Mouse (Mus musculus) CD4-positive, CD25-positive, alpha-beta regulatory T cell, adult 2 months (primary cell): ENCODE measurements around the gene Nck2.

Experiments used
- DNase-seq: peaks from one replicate; pipeline ENCODE4 v3.0.0-alpha.2; 2012; ENCODE audit warnings: low read depth, low spot score

Gene Nck2

DNA sequence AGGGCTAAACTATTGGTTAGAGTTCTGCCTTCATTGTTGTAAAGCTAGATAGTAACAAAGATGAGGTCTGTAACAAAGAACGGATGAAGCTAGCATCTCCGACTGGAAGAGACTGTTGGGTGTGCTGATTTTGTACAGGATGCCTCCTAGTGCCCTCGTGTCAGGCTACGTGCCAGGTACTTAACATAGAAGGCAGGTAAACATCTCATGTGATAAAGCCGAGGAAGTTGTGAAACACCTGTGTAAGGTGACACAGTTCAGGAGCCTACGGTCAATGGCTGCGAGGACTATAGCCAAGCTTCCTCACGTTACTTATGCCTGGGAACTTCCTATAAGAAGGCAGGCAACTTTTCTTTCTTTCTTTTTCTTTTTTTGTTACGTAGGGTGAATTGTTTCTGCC is at the start of gene Nck2:
TSS of gene Nck2 (plus strand) at position 49 of the 400 bp plus-strand sequence.
- DNase-seq: no peak

DNA sequence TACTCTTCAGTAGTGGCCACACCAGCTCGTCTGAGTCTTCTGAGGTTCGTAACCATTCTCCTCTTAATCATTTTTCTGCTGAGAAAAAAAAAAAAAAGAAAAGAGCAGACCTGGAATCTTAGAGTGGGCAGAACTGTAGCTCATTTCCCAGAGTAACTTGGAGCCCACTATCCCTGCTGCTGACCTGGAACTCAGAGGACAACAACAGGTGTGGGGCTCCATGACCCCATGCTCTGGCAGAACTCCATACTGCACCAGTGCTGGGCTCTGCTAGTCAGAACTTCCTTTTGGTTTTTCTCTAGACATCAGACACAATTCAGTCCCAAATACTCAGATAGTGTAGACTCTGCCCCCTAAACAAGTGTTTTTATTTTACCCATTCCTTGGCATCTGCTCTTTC is 49.3 kb upstream of the Nck2 start:
- DNase-seq: no peak

DNA sequence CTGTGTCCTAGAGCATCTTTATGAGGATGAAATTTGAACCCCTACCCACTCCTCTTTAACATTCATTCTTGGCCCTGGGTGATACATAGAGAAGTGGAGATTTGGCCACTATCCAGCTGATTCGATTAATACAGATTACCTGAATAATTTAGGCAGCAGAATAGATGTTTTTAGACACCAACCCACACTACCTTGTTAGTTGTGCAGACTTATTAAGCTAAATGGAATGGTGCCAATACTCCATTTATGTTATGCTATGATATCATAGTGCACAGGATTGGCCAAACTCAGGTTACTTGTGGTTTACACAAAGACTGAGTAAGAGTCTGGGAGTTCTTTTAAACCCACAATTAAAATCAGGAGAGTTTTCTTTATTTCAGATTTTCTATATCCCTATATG is 48.6 kb upstream of the Nck2 start:
- no peak for DNase-seq

DNA sequence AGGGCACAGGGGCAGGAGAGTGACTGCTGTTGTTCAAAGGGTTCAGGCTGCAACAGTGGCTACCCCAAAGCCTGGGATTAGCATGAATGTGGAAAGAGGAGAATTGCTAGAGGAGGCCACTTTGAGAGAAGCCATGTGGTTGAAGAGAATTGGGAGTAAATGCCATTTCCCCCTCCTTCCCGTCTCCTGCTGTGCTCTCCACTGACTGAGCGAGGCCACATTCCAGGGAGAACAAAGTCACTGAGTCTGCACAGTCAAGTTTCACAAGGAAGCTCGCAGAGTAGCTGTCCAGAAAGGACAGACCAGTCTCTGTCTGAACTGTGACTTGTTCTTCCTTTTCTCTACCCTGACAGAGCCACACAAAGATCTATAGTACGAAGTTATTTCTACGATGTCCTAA is 47.9 kb upstream of the Nck2 start:
- DNase-seq: no peak

DNA sequence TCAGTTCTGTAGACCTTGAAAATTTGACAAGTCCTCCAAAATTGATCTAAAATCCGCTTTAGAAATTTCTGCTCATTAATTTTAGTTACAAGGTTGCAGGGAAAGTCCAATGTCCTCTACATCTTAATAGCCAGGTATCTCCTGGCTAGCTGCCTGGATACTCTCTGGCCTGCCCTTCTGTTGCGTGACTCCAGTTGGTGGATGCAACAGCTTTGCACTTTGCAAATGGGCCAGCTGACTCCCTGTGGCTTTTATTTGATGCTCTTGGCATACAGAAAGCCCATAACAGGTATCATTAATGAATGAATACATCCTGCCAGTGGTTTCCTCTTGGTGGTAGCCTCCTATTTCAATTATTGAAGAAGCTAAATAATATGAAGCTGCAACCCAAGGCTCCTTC is 47.3 kb upstream of the Nck2 start:
- DNase-seq: no peak

DNA sequence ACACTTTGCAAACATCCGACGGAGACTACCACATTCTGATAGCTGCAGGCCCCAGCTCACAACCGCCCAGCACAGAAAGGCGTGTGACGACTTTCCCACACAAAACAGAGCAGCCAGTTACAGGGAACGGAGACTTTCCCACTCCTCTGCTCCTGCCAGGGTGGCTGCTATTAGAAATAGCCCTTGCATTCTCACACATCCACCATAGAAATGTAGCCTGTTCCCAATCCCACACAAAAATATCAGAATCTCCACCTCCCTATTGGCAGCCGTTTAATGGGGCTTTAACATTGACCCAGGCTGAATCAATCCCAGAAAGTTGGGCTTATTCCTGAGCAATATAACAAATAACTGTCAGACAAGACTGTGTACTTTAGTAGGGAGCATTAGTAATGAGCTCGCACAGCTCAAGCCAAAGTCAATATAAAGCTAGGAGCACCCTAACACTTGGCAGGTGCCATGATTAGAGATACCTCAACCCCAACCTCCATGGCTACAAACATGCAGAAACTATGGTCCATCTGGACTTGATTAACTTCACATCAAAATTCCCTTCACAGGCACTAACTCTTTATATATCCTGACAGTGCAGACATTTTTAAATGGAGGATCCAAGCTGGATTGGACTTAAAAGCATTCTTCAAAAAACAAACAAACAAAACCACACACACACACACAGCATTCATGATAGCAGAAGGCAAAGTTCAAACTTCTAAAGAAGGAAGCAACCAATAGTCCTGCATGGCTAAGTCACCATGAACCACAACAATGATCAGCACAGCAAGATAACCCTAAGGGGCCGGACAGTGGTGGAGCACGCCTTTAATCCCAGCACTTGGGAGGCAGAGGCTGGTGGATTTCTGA is 45.4 kb upstream of the Nck2 start:
- no peak for DNase-seq

GRCm38 (mm10) chr1:43399602-43400216 is 44.7 kb upstream of the Nck2 start:
- no peak for DNase-seq

DNA sequence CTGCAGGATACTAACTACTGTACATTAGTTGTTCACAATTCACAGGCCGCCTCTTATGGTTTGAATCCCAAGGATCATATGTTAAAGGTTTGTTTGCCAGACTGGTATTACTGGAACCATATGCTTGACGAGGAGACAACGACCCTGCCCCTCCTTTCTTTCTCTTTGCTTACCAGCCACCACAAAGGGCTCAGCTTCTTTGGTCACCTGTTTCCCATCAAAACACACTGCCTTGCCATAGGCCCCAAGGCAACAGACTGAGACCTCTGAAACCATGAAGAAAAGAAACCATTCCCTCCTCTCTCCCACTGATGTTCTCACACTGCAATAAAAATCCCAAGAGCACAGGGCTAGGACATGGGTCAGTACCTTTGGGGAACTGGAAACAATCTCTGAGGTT is 43.7 kb upstream of the Nck2 start:
- no peak for DNase-seq

- peak; percentile 60 for DNase-seq
These were observed 41.0 kb upstream of the Nck2 start for GRCm38 (mm10) chr1:43403341-43403740.

DNA sequence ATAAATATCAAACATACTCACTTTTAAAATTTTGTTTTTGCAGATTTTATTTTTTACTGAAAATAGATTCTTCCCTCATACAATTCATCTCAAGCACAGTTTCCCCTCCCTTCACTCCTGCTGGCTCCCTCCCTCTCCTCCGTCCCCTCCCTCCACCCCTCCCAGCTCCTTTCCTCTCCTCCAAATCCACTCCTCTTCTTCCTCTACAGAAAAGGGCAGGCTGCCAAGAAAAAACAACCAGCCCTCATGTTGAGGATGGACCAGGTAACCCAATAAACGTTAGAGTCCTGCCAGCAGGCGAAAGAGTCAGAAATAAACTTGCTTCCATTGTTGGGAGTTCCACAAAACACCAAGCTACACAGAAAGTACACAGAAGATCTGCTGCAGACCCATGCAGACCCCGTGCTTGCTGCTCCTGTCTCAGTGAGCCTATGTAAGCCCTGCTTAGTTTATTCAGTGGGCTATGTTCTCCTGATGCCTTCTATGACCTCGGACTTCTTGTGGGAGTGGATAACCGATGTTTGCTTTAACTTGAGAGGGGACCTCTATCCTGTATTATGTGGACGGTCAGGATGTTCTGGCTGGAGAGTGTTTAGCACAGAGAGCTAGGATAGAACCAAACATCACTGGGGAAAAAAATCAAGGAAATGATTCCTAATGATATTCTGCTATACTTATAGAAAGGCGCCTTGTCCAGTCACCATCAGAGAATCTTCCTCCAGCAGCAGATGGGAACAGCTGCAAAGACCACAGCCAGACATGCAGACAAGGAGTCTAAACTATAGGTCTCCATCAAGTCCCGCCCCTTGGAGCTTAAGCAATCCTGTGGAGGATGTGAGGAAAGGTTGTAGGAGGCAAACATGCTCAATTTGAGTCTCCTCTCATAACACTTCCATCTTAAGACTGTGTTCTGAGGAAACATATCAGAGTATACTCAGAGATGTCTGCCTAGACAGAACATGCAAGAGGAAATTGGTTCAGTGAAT is 39.4 kb upstream of the Nck2 start:
- no peak for DNase-seq

DNA sequence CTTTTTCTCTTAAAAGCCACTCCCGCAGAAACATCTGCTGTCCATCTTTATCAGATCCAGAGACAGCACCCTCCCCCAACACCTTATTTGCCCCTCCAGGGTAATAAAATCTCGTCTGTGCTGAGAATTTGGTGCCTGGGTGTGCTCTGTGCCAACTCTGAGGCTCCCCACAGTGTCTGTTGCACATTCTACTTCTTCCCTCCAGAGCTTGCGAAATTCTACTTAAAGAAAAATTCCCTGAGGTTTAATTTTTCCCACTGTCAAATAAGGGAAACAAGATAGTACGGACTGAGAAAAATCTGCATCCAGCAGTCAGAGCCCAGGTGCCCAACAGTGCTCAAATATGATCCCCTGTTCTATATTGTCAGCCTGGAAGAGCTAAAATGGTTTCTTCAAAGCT is 35.4 kb upstream of the Nck2 start:
- DNase-seq: no peak

DNA sequence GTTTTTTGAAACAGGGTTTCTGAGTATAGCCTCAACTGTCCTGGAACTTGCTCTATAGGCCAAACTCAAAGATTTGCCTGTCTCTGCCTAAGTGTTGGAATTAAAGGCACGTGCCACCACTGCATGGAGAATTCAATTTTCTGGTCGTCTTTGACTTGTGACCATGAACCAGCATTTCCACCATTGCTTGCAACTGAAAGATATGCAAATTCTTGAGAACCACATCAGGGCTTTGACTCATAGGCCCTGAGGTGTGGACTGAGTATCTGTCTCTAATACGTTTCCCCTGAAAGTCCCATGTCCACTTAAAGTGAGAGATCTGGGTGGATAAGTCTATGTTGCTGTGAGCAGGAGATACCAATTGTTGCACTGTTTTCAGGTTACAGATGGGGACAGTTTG is 31.6 kb upstream of the Nck2 start:
- peak; percentile 6 for DNase-seq

GRCm38 (mm10) chr1:43413298-43413697 is 31.1 kb upstream of the Nck2 start:
- DNase-seq: no peak

GRCm38 (mm10) chr1:43413749-43414148 is 30.6 kb upstream of the Nck2 start:
- DNase-seq: no peak

DNA sequence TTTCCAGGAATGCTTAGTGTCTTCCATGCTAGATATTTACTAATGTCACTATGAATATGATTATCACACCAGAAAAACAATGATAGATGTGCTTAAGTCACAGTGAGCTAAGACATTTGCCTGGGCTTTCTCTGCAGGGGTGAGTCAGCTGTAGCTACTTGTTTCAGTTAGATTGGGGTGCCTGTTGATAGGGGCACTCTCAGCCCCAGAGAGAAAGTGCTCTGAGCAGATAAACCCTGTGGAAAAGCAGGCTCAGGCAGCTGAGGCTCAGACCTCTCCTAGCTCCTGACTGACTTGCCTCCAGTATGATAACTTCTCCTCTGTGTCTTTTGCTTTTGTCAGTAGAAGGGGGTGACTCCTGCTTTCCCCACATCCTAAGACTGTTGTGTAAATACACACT is 30.2 kb upstream of the Nck2 start:
- DNase-seq: no peak

GRCm38 (mm10) chr1:43414971-43415370 is 29.4 kb upstream of the Nck2 start:
- no peak for DNase-seq

DNA sequence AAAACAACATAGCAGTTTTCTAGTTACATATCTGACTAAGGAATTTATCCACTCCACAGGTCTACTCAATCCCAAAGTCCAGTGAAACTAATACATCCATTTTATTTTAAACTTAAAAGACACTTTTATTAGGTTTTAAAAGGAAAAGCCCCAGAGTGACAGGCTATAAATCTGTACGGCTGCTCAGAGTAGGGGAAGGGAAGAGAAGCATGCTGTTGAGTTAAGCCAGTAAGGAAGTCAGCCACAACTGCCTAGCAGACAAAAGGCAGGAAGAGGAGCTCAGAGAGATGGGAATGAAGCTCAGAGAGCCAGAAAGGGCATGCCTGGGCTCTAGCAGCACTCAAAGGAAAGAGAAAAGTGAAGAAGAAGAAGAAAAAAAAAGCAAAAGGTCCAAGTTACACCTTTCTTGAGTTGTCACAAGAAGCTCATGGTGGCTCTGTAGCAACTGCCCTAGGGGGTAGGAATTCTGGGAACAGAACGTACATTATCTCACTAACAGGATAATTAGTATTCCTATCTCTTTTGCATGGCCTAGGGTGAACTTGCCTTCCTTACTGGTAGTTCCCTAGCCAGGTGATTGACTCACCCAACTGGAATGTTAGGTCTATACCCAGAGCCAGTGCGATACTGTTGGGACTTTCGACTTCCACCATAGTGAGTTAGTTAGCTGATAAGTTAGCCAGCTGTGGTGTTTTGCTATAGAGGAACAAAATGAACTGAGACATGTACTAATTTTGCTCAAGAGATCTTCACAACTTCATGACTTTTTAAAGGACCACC is 21.2 kb upstream of the Nck2 start:
- no peak for DNase-seq

GRCm38 (mm10) chr1:43426526-43426925 is 17.9 kb upstream of the Nck2 start:
- DNase-seq: no peak

DNA sequence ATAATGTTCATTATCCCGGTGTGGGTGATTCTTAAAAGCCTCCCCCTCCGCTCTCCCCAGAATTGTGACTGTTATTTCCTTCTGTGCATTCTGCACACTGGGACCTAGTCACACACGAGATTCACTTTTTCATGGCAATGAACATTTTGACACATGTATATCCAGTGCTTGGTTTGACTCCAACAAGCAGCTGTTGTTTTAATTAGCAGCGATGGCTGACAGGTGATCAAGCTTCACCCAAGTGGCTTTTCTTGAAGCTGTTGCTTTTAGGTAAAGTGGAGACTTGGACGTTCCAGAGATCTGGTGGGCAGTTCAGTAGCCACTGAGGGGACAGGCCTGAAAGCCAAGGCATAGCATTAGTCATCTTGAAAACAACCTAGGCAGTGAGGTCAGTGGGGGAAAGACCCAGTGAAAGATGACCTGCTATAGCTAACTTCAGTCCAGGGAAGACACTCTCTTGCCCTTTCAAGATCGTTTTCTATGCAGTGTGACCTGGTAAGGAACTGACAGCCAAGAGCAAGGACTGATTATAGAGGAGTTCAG is 17.3 kb upstream of the Nck2 start:
- no peak for DNase-seq

- DNase-seq: no peak
These were observed 14.2 kb upstream of the Nck2 start for GRCm38 (mm10) chr1:43429924-43430876.
